Mouse (Mus musculus): Measurements from ENCODE around the gene Rab20.
A peak's percentile ranks its signal among the peaks of the same experiment; 100 is the strongest.

DNA sequence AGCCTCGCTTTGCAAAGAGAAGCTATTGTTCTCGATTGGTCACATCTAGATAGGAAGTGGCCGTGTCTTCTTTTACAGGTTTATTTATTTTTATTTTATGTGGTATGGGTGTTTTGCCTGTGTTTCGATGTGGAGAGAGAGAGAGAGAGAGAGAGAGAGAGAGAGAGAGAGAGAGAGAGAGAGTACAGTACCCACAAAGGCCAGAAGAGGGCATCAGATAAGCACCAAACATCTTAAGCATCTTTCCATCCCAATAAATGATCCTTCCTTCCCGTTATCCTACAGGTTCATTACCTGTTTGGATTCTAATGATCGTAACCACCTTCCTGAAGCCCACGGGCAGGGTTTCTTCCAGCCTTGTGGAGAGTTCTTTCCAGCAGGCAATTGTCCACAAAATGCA lies 55.4 kb downstream of the Rab20 start:
- TF ChIP-seq POLR2A (IDR thresholded peaks at IDR 0.05; ENCODE audit: extremely low read depth, insufficient read depth, low read length), result no peak
- 0 out of 2 replicates have a peak, but pooled peaks have one; percentile 5 for TF ChIP-seq CTCF (IDR thresholded peaks at IDR 0.05; ENCODE audit: extremely low read depth, insufficient read depth, low read length)
